Mouse (Mus musculus) cerebellum, adult 18-20 months (tissue): ENCODE measurements around the gene Mdm2.

Source experiments
- DNase-seq, 2 experiments: peaks; one replicate each; pipeline ENCODE4 v3.0.0; 2021

Mdm2 gene

DNA sequence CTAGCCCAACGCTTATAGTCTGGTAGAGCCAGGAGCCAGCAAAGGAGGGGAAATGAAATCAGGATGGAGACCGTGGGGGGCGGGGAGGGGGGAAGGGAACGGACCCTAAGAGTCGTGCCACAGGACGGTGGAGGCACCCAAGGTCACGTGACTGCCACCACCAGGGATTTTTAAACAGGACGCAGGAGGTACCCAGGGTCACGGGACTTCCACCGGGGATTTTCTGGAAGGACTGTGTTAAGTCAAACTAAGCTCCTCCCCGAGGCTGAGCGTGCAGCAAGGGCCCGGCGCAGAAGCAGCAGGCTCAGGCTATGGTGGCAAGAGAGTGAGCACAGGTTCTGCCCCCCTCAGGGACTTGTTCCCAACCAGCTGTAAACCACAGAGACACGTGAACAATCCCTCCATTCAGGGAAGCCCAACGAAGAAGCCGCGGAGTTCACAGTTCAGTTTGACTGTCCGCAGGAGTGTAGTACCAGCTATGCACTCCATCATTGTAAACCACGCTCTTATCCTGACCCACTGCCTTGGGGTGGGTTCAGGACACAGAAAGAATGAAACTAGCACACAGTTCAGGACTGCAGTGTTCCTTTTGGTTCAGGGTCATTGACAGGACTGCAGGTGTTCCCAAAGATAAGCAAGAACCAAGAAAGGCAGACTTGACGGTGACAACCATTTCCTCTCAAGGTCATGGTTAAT is 70.5 kb downstream of the Mdm2 start:
- DNase-seq = no peak

DNA sequence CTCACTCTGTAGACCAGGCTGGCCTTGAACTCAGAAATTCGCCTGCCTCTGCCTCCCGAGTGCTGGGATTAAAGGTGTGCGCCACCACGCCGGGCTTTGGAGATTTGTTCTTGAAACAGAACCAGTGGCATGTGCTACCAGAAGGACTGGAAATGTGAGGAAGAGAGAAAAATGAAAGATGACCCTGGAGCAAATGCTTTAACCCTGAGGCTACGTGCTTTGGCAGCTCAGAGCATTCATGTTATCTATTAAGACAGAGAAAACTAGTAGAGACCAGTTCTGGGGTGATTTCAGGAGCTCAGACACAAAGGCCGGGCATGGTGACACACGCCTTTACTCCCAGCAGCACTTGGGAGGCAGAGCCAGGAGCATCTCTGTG is 71.3 kb downstream of the Mdm2 start:
- DNase-seq = no peak
